Mouse (Mus musculus): ENCODE data around the gene Map3k3.

GRCm38 (mm10) chr11:106122736-106123135 lies 38.3 kb downstream of the Map3k3 start:
- TF ChIP-seq CTCF (conservative IDR thresholded peaks at IDR 0.05; ENCODE audit: insufficient read depth, insufficient read length, low read depth, low read length) (no peak), POLR2A (IDR thresholded peaks at IDR 0.05; ENCODE audit: low read depth, low read length) (no peak)

Measured in kidney, adult 2 months (tissue).